Mouse (Mus musculus) retina, embryonic 14.5 days (tissue): ENCODE data around the gene Elac2.

Experiments
- DNase-seq: peaks from one replicate; pipeline ENCODE4 v3.0.0-alpha.2; 2015; ENCODE audit warnings: low spot score

Elac2 gene

GRCm38 (mm10) chr11:64978720-64979488, at the start of gene Elac2:
Elac2 (plus strand) TSS chr11:64979038.
- DNase-seq: peak; percentile 99

GRCm38 (mm10) chr11:64929130-64929529, 49.7 kb upstream of the Elac2 start:
- no peak for DNase-seq

GRCm38 (mm10) chr11:64931060-64931770, 47.6 kb upstream of the Elac2 start:
- DNase-seq: no peak

GRCm38 (mm10) chr11:64937226-64937625, 41.6 kb upstream of the Elac2 start:
- DNase-seq: no peak

GRCm38 (mm10) chr11:64941193-64941592, 37.6 kb upstream of the Elac2 start:
- DNase-seq: no peak

DNA sequence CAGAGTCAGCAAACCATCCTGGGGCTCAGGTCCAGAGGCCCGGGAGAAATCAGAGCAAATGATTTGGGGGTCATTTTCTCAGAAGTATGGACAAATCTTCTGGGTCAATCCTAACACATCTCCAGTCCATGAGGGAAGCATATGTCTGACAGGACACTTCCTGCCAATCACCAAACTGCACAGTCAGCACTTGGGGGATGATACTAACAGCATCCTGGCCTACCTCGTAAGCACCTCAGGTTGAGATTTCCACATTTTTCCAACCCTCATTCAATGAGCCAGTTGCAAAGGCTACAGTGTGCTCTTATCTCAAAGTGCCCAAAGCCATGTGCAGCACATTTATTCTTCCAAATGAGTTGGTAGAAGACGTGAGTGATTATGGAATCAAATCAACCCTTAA, 29.1 kb upstream of the Elac2 start:
- DNase-seq: no peak

DNA sequence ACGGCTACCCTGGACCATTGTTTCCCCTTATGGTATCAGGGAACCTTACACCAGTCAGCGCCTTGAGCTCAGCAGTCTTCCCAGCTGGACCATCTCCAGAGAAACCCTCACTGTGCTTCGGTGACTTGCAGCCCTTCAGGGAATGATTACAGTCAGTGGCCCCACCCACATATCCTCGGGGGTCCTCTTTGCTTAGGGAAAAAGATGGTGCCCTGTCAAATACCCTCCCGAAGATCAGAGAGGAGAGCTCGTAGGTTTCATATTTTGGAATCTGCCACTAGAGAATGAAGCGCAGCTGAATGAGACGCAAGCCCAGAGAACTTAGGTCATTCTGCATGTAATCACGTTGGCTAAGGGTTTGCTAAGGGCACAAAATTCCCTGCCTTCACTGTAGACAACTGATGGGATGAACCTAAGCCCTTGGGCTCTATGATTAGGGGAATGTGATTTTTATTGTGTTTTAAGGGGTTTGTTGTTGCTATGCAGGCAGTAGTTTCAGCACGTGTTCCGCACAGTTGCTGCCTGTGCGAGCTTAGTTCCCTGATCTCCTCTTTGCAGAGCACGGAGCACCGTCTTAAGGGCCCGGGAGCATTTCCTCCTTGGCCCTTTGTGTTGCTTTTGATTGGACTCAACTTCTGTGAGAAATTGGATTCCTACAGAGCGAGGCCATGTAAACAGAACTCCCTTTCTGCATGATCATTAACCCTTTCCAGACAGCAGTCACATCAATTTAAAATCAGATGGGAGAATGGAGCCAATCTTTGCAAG, 21.7 kb upstream of the Elac2 start:
- peak; percentile 39 for DNase-seq

GRCm38 (mm10) chr11:64962629-64963028, 16.2 kb upstream of the Elac2 start:
- no peak for DNase-seq

DNA sequence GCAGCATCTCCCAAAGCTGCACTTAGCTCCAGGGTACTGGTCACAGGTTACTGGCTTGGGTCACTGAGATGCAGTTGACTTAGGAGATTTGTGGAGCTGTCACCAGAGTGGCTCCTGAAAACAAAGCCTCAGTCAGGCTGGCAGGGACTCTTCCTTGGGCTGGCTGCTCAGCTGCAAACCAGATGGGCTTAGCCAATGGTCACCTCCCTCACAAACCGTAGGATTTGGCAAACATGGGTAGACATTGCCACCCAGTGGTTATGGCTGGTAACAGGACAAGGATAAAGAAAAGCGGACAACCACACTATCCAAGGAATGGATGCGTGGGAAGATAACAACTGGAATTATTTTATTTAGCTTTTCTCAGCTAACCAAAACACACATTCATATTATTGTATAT, 10.3 kb upstream of the Elac2 start:
- peak; percentile 90 for DNase-seq

- DNase-seq: peak; percentile 10
These were observed 9.9 kb upstream of the Elac2 start for GRCm38 (mm10) chr11:64968939-64969342.

DNA sequence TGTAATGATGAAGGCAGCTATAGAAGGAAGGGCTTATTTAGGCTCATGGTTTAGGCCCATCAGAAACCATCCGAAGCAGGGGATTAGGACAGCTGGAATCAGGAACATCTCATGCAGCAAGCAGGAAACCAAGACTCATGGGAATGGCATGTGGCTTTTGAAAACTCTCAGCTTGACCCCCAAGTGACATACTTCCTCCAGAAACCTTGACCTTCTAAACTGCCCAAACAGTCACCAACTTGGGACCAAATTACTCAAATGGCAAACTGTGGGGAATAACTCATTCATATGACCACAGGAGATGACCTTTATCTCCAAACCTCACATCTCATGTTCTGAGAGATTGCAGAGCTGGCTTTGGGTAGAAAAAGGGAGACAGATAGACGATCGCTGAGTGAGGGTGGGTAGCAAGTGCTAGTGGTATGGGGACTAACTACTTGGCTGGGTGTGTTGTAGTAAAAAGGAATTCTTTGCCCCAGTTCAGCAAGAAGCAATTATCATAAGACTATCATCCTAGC, 7.3 kb upstream of the Elac2 start:
- no peak for DNase-seq

DNA sequence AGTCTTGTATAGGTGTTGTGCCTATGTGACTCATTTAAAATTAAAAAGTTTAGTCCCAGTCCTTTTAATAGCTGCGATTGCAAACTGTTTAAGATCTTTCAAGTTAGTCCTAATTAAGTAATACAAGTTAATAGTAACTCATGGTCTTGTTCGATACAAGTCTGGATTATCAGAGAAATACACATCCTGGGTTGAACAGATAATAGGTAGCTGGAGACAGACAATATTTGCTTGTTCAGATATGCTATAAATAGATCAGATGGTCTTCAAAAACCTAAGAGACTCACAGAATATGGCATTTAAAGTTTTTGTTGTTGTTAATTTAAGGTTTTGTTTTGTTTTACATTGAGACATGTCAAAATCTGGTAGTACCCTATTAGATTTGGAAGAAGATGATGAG, 6.4 kb upstream of the Elac2 start:
- no peak for DNase-seq

DNA sequence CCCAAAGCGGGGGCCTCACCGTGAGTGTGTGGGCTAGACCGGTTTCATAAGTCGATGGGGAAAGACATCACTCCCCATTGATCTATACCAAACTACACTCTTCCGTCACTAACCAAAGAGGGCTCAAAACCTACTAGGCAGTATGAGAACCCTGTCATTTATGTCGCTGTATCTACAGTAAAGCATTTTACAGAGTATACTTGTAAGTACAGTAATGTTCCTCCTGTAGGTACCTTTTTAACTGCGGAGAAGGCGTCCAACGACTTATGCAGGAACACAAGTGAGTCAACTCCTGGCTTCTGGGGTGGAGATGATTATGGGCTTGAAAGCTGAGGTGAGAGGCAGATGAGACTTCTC, 629 bp downstream of the Elac2 start:
- no peak for DNase-seq

DNA sequence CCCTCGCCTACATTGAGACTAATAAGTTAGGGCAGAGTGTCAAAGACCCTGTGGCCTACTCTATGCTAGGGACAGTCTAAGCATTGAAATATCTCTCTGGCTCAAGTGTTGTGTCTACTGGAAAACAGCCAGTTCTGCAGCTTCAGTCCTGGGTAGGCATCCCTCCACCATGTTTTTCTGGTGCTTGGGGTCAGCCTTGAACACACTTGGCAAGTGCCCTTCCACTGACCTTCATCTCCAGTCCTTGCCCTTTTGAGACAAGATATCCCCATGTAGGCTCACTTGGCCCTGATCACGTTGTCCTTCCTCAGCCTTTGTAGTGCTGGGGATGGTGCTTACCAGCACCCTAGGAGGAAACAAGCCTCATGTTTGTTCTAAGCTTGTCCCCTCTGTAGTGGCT, 9.7 kb downstream of the Elac2 start:
- no peak for DNase-seq

- DNase-seq: no peak
These were observed 19.6 kb downstream of the Elac2 start for GRCm38 (mm10) chr11:64998439-64998838.

DNA sequence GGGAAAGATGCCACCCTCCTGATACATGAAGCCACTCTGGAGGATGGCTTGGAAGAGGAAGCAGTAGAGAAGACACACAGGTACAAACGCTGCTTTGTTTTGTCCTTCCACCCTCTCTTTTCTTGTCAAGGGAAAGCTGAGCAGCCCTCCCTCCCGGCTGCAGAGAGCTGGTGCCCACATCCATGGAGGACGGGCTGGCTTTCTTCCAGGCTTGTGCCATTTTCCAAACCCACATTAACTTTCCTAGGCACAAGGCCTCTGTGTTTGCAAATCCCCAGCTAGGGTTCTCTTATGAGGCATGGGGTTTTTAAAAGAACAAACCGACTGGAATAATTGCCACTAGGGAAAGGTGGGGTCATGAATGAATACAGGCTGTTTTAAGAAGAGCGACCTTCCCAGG, 20.8 kb downstream of the Elac2 start:
- DNase-seq: no peak

DNA sequence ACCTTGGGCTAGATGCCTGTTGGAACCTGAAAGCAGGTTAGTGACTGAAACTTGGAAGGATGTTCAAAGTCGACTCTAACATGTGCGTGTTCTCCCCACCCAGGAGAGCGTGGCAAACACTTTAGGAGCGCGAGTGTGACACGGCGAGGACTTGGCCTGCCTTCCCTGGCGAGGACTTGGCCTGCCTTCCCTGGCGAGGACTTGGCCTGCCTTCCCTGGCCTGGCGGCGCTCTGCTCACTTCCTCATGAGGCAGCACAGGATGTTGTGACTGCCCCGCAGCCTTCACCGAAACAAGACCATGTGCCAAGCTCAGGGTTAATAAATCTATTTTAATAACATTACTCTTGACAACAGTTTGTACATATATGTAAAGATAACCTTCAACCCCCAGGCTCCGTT, 22.9 kb downstream of the Elac2 start:
- DNase-seq: no peak

GRCm38 (mm10) chr11:65003611-65004010, 24.8 kb downstream of the Elac2 start:
- DNase-seq: no peak

DNA sequence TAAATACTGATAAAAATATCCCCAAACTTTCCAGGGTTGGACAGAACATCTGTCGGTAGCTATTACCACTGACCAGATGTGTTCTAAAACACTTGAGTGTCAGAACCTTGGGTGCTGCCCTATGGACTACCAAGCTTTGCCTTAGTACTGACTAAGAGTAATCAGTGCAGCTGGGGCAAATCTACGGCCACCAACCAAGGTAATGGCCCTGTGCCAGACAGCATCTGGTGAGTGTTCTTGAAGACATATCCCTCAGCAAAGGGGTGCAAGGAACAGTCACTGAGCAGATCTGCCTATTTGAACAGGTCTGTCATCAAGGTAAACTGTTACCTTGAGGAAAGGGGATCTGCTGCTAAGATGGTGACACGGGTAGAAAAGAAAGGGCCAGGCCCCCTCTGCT, 26.0 kb downstream of the Elac2 start:
- DNase-seq: no peak

DNA sequence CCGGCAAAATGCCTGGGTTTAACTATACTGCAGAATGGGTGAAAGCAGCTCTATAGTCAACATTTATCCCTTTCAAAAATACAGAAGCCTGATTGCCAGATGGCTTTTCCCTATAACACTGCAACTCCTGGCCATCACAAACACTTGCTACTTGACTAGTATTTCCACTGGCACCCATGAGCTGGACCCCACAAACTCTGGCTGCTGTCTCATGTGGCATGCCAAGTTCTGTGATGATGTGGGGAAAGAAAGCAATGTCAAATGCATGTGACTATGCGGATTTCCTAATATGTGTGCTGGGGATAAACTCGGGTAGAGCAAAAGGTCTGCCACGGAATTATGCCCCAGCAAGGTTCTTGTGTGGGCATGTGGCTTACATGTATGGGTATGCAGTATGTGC, 27.2 kb downstream of the Elac2 start:
- no peak for DNase-seq

- no peak for DNase-seq
These were observed 35.1 kb downstream of the Elac2 start for GRCm38 (mm10) chr11:65013906-65014305.

DNA sequence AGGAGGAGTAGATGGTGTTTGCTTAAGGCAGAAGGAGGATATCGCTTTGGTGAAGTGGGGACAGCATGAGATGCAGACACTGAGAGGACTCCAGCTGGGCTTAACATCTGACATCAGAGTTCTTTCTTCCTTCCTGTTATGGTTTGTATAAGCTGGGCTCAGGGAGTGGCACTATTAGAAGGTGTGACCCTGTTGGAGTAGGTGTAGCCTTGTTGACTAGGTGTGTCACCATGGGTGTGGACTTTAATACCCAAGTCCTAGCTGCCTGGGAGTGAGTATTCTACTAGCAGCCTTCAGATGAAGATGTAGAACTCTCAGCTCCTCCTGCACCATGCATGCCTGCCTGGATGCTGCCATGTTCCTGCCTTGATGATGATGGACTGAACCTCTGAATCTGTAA, 37.9 kb downstream of the Elac2 start:
- no peak for DNase-seq

- no peak for DNase-seq
These were observed 41.9 kb downstream of the Elac2 start for GRCm38 (mm10) chr11:65020744-65021143.
